Mouse (Mus musculus): ENCODE measurements at regions not wholly inside any gene's neighbourhood (a gene's known extent, or its start where the extent isn't known, plus 50 kb on each side); places are given as distances from the start of the nearest gene placed in this dataset.

GRCm38 (mm10) chr14:114842327-114842726 lies 249.7 kb upstream of the Gpc5 start:
- no peak for TF ChIP-seq POLR2A (IDR thresholded peaks at IDR 0.05; ENCODE audit: borderline replicate concordance, extremely low read depth, insufficient read depth, insufficient read length, poor library complexity, severe bottlenecking)
- no peak for TF ChIP-seq CTCF (IDR thresholded peaks at IDR 0.05; ENCODE audit: borderline replicate concordance, extremely low read depth, insufficient read depth, insufficient read length)
- DNase-seq (ENCODE audit: low read depth) = no peak

DNA sequence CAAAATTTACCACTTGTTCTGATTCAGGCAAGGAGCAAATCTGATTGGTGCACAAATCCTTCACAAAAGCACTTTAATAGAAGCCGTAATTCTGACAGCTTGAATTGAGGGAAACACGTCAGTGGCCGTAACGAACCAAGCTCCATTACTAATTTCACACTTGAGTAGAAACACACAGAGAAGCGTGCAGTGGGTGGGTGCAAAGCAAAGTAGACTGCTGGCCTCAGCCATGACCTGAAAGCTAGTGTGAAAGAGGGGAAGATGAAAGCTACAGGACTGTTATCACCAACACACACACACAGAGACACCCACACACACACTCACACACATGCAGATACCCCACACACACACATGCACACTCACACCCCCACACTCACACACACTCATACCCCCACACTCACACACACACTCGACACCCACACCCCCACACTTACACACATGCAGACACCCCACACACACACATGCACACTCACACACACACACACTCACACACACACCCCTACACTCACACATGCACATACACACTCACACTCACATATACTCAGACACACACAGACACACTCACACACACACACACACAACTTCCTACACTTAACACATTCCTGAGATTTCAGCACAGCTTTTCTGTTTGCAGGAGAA lies 248.8 kb upstream of the Gpc5 start:
- no peak for TF ChIP-seq CTCF (IDR thresholded peaks at IDR 0.05; ENCODE audit: borderline replicate concordance, extremely low read depth, insufficient read depth, insufficient read length)
- no peak for TF ChIP-seq POLR2A (IDR thresholded peaks at IDR 0.05; ENCODE audit: borderline replicate concordance, extremely low read depth, insufficient read depth, insufficient read length, poor library complexity, severe bottlenecking)
- DNase-seq (ENCODE audit: low read depth) = peak; percentile 62

DNA sequence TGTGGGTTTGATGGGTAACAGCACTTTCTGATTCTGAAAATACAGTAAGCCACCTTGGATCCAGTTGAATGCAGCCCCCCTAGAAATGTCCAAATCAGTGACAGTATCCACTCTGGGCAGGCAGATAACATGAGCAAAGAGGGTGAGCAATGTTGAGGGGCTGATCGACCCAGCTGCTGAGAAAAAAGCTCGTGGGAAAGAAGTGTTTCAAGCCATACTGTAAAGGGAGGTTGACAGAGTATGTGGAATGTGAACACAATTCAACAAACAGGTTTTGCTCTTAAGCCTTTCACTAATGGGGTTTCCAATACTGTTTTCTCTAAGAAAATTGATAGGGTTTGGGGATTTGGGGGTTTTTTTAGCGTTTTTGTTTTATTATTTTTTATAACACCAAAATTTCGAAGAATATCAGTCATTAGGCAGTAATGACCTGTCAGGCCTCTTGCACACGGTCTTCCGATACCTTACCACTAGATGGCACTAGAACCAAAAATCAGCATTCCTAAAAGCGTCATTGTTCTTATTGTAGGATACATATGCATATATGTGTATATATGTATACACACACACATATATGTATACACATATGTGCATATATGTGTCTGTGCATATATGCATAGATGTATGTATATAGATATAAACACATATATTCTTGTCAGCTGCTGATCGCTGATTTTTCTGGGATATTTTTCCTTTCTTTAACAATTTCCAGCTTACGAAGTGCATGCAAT lies 237.5 kb upstream of the Gpc5 start:
- TF ChIP-seq CTCF (IDR thresholded peaks at IDR 0.05; ENCODE audit: borderline replicate concordance, extremely low read depth, insufficient read depth, insufficient read length) (peak; percentile 58; the same call in 1 of the 2 replicates), POLR2A (IDR thresholded peaks at IDR 0.05; ENCODE audit: borderline replicate concordance, extremely low read depth, insufficient read depth, insufficient read length, poor library complexity, severe bottlenecking) (no peak)
- DNase-seq (ENCODE audit: low read depth) = peak; percentile 84

DNA sequence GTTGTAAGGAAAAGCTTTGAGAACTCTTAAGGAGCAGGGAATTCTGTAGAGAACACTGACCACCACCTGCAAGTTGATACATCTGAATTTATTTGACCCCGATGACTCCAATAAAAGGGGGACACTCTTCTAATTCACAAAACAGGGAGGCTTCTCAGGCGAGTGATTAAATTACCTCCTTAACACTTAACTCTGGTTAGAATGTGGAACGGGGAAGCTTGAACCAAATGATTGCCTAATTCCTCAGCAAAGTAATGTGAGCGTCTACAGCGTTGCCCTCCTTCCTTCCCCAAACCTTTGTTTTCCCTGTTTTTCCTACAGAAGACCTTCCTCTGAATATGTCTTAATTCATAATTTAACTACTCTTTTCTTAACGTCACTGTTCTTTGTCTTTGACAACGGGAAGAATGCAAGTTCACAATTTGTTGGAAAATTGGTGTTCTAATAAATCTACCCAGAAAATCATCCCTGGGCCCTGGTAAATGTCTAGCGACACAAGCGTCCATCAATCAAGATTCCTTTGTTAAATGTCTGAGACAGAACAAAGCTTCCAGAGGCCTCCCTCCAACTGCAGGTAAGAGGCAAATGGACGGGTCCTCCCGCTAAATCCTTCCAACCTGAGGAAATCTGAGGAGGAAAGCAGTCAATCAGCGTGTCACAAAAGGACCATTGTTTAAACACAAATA lies 236.8 kb upstream of the Gpc5 start:
- peak; percentile 39 for DNase-seq (ENCODE audit: low read depth)
- no peak for TF ChIP-seq CTCF (IDR thresholded peaks at IDR 0.05; ENCODE audit: borderline replicate concordance, extremely low read depth, insufficient read depth, insufficient read length)
- no peak for TF ChIP-seq POLR2A (IDR thresholded peaks at IDR 0.05; ENCODE audit: borderline replicate concordance, extremely low read depth, insufficient read depth, insufficient read length, poor library complexity, severe bottlenecking)

DNA sequence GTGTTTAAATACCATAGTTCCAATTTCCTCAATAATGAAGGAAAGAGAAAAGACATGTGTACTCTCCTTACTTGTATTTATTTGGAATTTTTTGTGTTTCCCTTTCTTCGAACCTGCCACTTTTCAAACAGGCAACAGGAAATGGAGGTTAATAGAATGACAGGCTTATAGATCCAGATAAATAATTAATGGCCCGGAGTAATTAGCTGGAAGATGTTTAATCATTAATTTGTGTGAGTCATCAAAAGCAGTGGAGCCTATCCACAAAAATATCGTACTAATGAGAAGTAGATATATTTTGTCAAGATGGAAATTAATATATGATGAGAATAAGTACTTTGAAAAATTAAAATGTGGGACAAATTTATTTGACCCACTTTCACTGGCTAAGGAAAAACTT lies 236.3 kb upstream of the Gpc5 start:
- TF ChIP-seq CTCF (IDR thresholded peaks at IDR 0.05; ENCODE audit: borderline replicate concordance, extremely low read depth, insufficient read depth, insufficient read length) (no peak), POLR2A (IDR thresholded peaks at IDR 0.05; ENCODE audit: borderline replicate concordance, extremely low read depth, insufficient read depth, insufficient read length, poor library complexity, severe bottlenecking) (no peak)
- no peak for DNase-seq (ENCODE audit: low read depth)

GRCm38 (mm10) chr14:114856243-114857031 lies 235.6 kb upstream of the Gpc5 start:
- DNase-seq (ENCODE audit: low read depth) = peak; percentile 35
- TF ChIP-seq POLR2A (IDR thresholded peaks at IDR 0.05; ENCODE audit: borderline replicate concordance, extremely low read depth, insufficient read depth, insufficient read length, poor library complexity, severe bottlenecking) (no peak), CTCF (IDR thresholded peaks at IDR 0.05; ENCODE audit: borderline replicate concordance, extremely low read depth, insufficient read depth, insufficient read length) (no peak)

GRCm38 (mm10) chr14:114857171-114857570 lies 234.8 kb upstream of the Gpc5 start:
- no peak for DNase-seq (ENCODE audit: low read depth)

GRCm38 (mm10) chr14:114857689-114858088 lies 234.3 kb upstream of the Gpc5 start:
- DNase-seq (ENCODE audit: low read depth) = peak; percentile 35
- no peak for TF ChIP-seq CTCF (IDR thresholded peaks at IDR 0.05; ENCODE audit: borderline replicate concordance, extremely low read depth, insufficient read depth, insufficient read length)
- TF ChIP-seq POLR2A (IDR thresholded peaks at IDR 0.05; ENCODE audit: borderline replicate concordance, extremely low read depth, insufficient read depth, insufficient read length, poor library complexity, severe bottlenecking) = no peak

More at GRCm38 (mm10) chr14:114857171-114857570, 234.8 kb upstream of the Gpc5 start:
- TF ChIP-seq POLR2A (IDR thresholded peaks at IDR 0.05; ENCODE audit: borderline replicate concordance, extremely low read depth, insufficient read depth, insufficient read length, poor library complexity, severe bottlenecking) (no peak), CTCF (IDR thresholded peaks at IDR 0.05; ENCODE audit: borderline replicate concordance, extremely low read depth, insufficient read depth, insufficient read length) (no peak)

DNA sequence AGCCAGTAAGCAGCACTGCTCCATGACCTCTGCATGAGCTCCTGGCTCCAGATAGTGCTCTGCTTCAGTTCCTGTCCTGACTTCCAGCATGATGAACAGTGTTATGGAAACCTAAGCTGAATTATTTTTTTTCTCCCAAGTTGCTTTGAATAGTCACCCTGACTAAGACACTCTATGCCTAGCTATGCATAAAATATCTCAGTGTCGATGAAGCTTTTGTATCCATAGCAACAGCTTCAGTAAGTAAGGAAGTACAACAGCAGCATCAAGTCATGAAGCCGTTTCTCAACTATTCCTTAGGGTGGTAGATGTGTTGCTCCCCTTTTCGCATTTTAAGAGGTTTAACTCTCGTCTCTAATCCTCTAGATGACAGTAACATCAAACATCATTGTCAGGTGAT lies 228.4 kb upstream of the Gpc5 start:
- DNase-seq (ENCODE audit: low read depth) = peak; percentile 30
- TF ChIP-seq CTCF (IDR thresholded peaks at IDR 0.05; ENCODE audit: borderline replicate concordance, extremely low read depth, insufficient read depth, insufficient read length) (no peak), POLR2A (IDR thresholded peaks at IDR 0.05; ENCODE audit: borderline replicate concordance, extremely low read depth, insufficient read depth, insufficient read length, poor library complexity, severe bottlenecking) (no peak)

- no peak for DNase-seq (ENCODE audit: low read depth)
- TF ChIP-seq POLR2A (IDR thresholded peaks at IDR 0.05; ENCODE audit: borderline replicate concordance, extremely low read depth, insufficient read depth, insufficient read length, poor library complexity, severe bottlenecking) = no peak
- TF ChIP-seq CTCF (IDR thresholded peaks at IDR 0.05; ENCODE audit: borderline replicate concordance, extremely low read depth, insufficient read depth, insufficient read length) = no peak
These were observed 227.9 kb upstream of the Gpc5 start for GRCm38 (mm10) chr14:114864102-114864501.

DNA sequence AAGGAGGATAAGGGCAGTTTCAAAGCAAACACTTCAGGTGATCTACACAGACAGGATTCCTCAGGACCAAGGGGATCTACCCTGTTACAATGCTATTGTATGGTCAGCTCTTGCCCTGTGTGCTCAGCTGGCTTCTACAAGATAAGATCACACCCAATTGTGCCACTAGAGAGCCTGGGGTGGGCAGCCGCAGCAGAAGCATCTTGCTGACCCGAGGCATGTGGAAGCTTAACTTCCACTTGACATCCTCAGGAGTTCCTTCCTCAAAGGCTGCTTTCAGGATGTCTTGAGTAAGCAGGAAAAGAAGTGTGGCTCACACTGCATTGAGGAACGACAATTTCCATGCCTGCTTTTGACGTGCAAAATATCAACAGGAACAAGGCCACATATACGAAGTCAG lies 222.8 kb upstream of the Gpc5 start:
- no peak for TF ChIP-seq POLR2A (IDR thresholded peaks at IDR 0.05; ENCODE audit: borderline replicate concordance, extremely low read depth, insufficient read depth, insufficient read length, poor library complexity, severe bottlenecking)
- TF ChIP-seq CTCF (IDR thresholded peaks at IDR 0.05; ENCODE audit: borderline replicate concordance, extremely low read depth, insufficient read depth, insufficient read length) = no peak
- peak; percentile 24 for DNase-seq (ENCODE audit: low read depth)

All from brain, embryonic 14.5 days (tissue).